Mouse (Mus musculus) stomach, embryonic 14.5 days (tissue): ENCODE measurements around the gene Gin1. TPM values are rescaled to one million over a fixed set of nuclear protein-coding genes. Genes with fewer than 3 reads are reported as not detected.
"Not testable (repeated sequence)": the region's sequence is repeated elsewhere in the genome, so short reads cannot be mapped to it uniquely, and the experiment has no call there.

ENCODE experiments used
- ATAC-seq: fragments of 200-750 bp; cut with Nextera tagmentation; 2 replicates; pipeline ENCODE4 v1.8.0; 2017; ENCODE audit warnings: low read depth, moderate TSS enrichment; ENCODE audit not compliant: insufficient number of reproducible peaks, insufficient read depth, low FRiP score
- H3K27ac ChIP-seq: fragments of 300-500 bp; sonication (generic); 2 replicates; pipeline ENCODE4 v1.5.1; 2014; ENCODE audit warnings: mild to moderate bottlenecking, low read length, moderate library complexity, mixed read lengths
- H3K27me3 ChIP-seq: fragments of 300-500 bp; sonication (generic); 2 replicates; pipeline ENCODE4 v1.6.1; 2014; ENCODE audit warnings: low read length, control low read depth, mixed read lengths; ENCODE audit not compliant: control insufficient read depth, insufficient read depth
- H3K36me3 ChIP-seq: fragments of 300-500 bp; sonication (generic); 2 replicates; pipeline ENCODE4 v1.6.1; 2014; ENCODE audit warnings: mild to moderate bottlenecking, control low read depth, low read length, moderate library complexity, mixed read lengths; ENCODE audit not compliant: control insufficient read depth, insufficient read depth
- H3K4me1 ChIP-seq: fragments of 300-500 bp; sonication (generic); 2 replicates; pipeline ENCODE4 v1.6.1; 2014; ENCODE audit warnings: low read length, control low read depth, mixed read lengths; ENCODE audit not compliant: control insufficient read depth, insufficient read depth
- H3K4me2 ChIP-seq: fragments of 300-500 bp; sonication (generic); replicated peaks from 2 replicates; pipeline ENCODE4 v1.6.1; 2014; ENCODE audit warnings: low read depth, low read length, control low read depth
- H3K4me3 ChIP-seq: fragments of 300-500 bp; sonication (generic); 2 replicates; pipeline ENCODE4 v1.5.1; 2014; ENCODE audit warnings: low read depth, low read length, control low read depth
- H3K9ac ChIP-seq: fragments of 300-500 bp; sonication (generic); replicated peaks from 2 replicates; pipeline ENCODE4 v1.6.1; 2014; ENCODE audit warnings: low read depth, mild to moderate bottlenecking, control low read depth, low read length, moderate library complexity, mixed read lengths
- H3K9me3 ChIP-seq: fragments of 300-500 bp; sonication (generic); 2 replicates; pipeline ENCODE4 v1.6.1; 2016; ENCODE audit warnings: low read depth, low read length, control low read depth; ENCODE audit not compliant: control insufficient read depth
- WGBS: fragments of 180-500 bp; shearing (Covaris S2); extraction: QIAGEN DNeasy Blood & Tissue Kit; methylation state at CpG from one replicate; pipeline ENCODE4 v1.1.7; 2014; 5-methylcytosine and 5-hydroxymethylcytosine counted together
- polyA plus RNA-seq: library from polyadenylated mRNA; unstranded; fragments of >200 nt; fragmentation: Nextera tagmentation; extraction: Ambion mirVana; gene quantifications from 2 replicates; pipeline ENCODE4 v1.2.1, GENCODE M21; 2014

Gin1 gene
- polyA plus RNA-seq, 1 experiment from 2014 or later, result 16.4 TPM

- no peak for ATAC-seq
- H3K27ac ChIP-seq, result no peak overlapping the region
- no peaks in the 10 kb centered on the region for H3K9me3 ChIP-seq
- no peak overlapping the region for H3K4me3 ChIP-seq
- no peak overlapping the region for H3K4me2 ChIP-seq
- H3K36me3 ChIP-seq, result peaks cover 10% of the 10 kb centered on the region
- H3K27me3 ChIP-seq, result no peaks in the 10 kb centered on the region
- no peak overlapping the region for H3K9ac ChIP-seq
- H3K4me1 ChIP-seq, result no peaks in the 10 kb centered on the region
These were observed 10.1 kb upstream of the Gin1 start for GRCm38 (mm10) chr1:97759841-97760240.

GRCm38 (mm10) chr1:97760598-97760997, 9.4 kb upstream of the Gin1 start:
- WGBS, result 54% methylated on average over 7 of the region's 7 CpGs
- Histone ChIP-seq H3K27me3 (no peaks in the 10 kb centered on the region), H3K9me3 (no peaks in the 10 kb centered on the region), H3K27ac (no peak overlapping the region), H3K4me1 (no peaks in the 10 kb centered on the region), H3K9ac (no peak overlapping the region), H3K4me2 (no peak overlapping the region), H3K4me3 (no peak overlapping the region), H3K36me3 (peaks cover 8% of the 10 kb centered on the region; the same call in 1 of the 2 replicates)
- ATAC-seq, result no peak

GRCm38 (mm10) chr1:97761477-97761876, 8.5 kb upstream of the Gin1 start:
- Histone ChIP-seq H3K36me3 (peaks cover 6% of the 10 kb centered on the region; the same call in 1 of the 2 replicates), H3K27ac (no peak overlapping the region), H3K27me3 (no peaks in the 10 kb centered on the region), H3K4me3 (no peak overlapping the region), H3K4me2 (no peak overlapping the region), H3K4me1 (no peaks in the 10 kb centered on the region), H3K9me3 (no peaks in the 10 kb centered on the region), H3K9ac (no peak overlapping the region)
- no peak for ATAC-seq
- 84% methylated on average over 6 of the region's 6 CpGs for WGBS

GRCm38 (mm10) chr1:97765712-97766111, 4.3 kb upstream of the Gin1 start:
- H3K9me3 ChIP-seq, H3K4me2 ChIP-seq, H3K27me3 ChIP-seq, H3K9ac ChIP-seq, H3K36me3 ChIP-seq, H3K4me3 ChIP-seq, ATAC-seq, H3K27ac ChIP-seq: not testable (repeated sequence)
- H3K4me1 ChIP-seq, result peaks cover 12% of the 10 kb centered on the region
- WGBS, result 78% methylated on average over 4 of the region's 4 CpGs

GRCm38 (mm10) chr1:97768089-97768488, 1.9 kb upstream of the Gin1 start:
- Histone ChIP-seq H3K27ac (no peak overlapping the region), H3K9ac (no peak overlapping the region), H3K9me3 (no peaks in the 10 kb centered on the region), H3K4me2 (peak overlapping the region; percentile 77), H3K4me3 (0 out of 2 replicates have a peak overlapping the region, but pooled peaks have one; percentile 89), H3K27me3 (no peaks in the 10 kb centered on the region), H3K36me3 (no peaks in the 10 kb centered on the region), H3K4me1 (peaks cover 15% of the 10 kb centered on the region)
- no peak for ATAC-seq
- 63% methylated on average over 2 of the region's 2 CpGs for WGBS

GRCm38 (mm10) chr1:97768906-97769293, 1.1 kb upstream of the Gin1 start:
- Histone ChIP-seq H3K36me3 (no peaks in the 10 kb centered on the region), H3K4me1 (peaks cover 15% of the 10 kb centered on the region), H3K4me3 (peak overlapping the region; percentile 89), H3K9me3 (no peaks in the 10 kb centered on the region), H3K4me2 (peak overlapping the region; percentile 77), H3K27ac (peak overlapping the region; percentile 76; the same call in 1 of the 2 replicates), H3K9ac (peak overlapping the region; percentile 66), H3K27me3 (no peaks in the 10 kb centered on the region)
- ATAC-seq, result no peak
- 9% methylated on average over 7 of the region's 7 CpGs for WGBS

- peak overlapping the region; percentile 77 for H3K4me2 ChIP-seq
- H3K36me3 ChIP-seq, result no peaks in the 10 kb centered on the region
- H3K27ac ChIP-seq, result peak overlapping the region; percentile 76
- WGBS, result 1% methylated on average over 40 of the region's 40 CpGs
- no peaks in the 10 kb centered on the region for H3K27me3 ChIP-seq
- no peaks in the 10 kb centered on the region for H3K9me3 ChIP-seq
- H3K9ac ChIP-seq, result peak overlapping the region; percentile 66
- ATAC-seq, result no peak; the same call in 1 of the 2 replicates
- H3K4me1 ChIP-seq, result peaks cover 15% of the 10 kb centered on the region
- peak overlapping the region; percentile 89 for H3K4me3 ChIP-seq
These were observed 573 bp upstream of the Gin1 start for GRCm38 (mm10) chr1:97769294-97769903.

- Histone ChIP-seq H3K4me1 (peaks cover 15% of the 10 kb centered on the region), H3K9me3 (no peaks in the 10 kb centered on the region), H3K27ac (no peak overlapping the region), H3K4me3 (peak overlapping the region; percentile 89), H3K9ac (no peak overlapping the region), H3K27me3 (no peaks in the 10 kb centered on the region), H3K36me3 (no peaks in the 10 kb centered on the region), H3K4me2 (peak overlapping the region; percentile 61)
- 74% methylated on average over 7 of the region's 7 CpGs for WGBS
- no peak for ATAC-seq
These were observed 1.1 kb downstream of the Gin1 start for GRCm38 (mm10) chr1:97771118-97771517.

GRCm38 (mm10) chr1:97771727-97772126, 1.8 kb downstream of the Gin1 start:
- 90% methylated on average over 5 of the region's 5 CpGs for WGBS
- Histone ChIP-seq H3K27me3 (no peaks in the 10 kb centered on the region), H3K4me2 (no peak overlapping the region), H3K4me1 (peaks cover 15% of the 10 kb centered on the region), H3K36me3 (no peaks in the 10 kb centered on the region), H3K27ac (no peak overlapping the region), H3K9me3 (no peaks in the 10 kb centered on the region), H3K4me3 (no peak overlapping the region), H3K9ac (no peak overlapping the region)
- no peak for ATAC-seq
